Mouse (Mus musculus): ENCODE results near the gene Carhsp1. TPM values are rescaled to one million over a fixed set of nuclear protein-coding genes. Genes with fewer than 3 reads are reported as not detected.

Carhsp1 gene
- 23.1 TPM for polyA plus RNA-seq (2017; shearing (Covaris generic))

DNA sequence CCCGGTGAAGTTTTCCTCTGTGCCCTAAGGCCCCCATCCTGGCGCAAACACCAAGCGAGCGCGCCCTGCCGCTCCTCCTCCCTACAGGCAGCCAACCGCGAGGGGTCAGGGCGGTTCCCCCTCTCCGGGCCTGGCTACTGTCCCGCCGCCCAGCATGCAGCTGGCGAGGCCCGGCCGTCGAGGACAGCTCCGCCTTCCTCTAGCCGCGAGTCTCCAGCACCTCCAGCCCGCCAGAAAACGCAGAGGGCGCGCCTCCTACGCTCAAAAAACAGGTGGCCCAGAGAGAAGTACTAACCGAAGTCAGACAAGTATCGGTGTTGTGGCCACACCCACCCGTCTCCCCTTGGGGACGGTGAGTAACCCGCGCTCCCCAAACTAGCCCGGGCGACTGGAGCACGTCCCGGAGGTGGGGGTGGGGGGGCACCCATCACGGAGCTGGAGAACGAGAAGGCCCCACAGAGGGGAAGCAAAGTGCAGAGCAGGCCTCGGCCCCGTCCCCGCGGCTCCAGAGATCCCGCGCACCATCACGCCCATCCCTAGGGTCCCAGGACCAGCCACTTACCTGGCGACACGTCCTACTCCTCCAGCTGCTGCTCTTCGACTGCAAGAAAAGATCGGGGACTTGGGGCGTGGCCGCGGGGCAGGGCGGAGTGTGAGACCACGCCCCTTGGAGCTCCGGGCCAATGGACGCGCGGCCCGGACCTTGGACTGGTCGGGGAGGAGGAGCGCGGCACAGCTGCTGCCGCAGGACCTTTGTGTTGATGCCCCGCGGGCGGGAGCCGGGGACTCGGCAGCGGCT lies at the start of gene Carhsp1:
TSS of gene Carhsp1 (minus strand) at position 605 of the 799 bp plus-strand sequence.

GRCm38 (mm10) chr16:8680470-8680869 lies 8.5 kb upstream of the Carhsp1 start, which contains the start of gene Gm5767:
Gm5767 (plus strand) TSS chr16:8680770.

DNA sequence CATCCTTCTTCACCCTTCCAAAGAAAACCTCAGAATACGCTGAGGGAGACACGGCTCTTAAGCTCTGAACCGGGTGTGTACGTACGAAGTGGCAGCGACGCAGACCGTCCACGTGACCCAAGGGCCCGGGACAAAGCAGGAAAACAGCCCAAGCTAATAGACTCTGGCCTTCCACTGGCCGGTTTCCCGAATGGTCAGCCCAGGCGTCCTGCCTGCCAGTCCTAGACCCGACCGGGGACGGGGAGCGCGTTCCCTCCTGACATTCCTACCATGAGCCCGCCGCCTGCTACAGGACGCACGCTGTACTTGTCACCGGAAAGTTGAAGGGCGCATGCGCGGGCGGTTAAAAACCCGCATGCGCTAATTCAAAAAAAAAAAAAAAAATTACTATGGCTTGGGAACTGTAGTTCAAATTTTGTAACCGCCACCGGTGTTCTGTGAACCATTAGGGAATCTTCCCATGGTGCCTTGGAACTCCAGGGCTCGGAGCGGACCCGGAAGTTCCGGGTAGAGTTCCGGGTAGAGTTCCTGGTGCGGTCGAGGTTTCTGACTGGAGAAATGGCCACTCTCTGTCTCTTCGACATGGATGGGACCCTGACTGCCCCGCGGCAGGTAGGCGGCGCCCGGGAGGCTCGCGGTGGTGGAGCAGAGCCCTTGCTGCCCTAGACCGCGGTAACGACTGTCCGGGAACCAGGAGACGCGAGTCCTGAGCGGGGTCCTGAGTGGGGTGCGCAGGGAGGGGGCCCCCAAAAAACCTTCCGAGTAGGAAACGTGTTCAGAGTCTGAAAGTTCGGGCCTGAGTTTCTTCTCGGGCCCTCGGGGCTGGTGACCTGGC lies 34.5 kb downstream of the Carhsp1 start, which contains the start of the genes Pmm2 and Tmem186:
TSS of gene Pmm2 (plus strand) at position 458 of the 835 bp plus-strand sequence.
TSS of gene Tmem186 (minus strand) at position 496 of the 835 bp plus-strand sequence.

Other genes with a start within 250 kb of the Carhsp1 start
- not detected for gene Tmem114, start 247.0 kb downstream of the Carhsp1 start, polyA plus RNA-seq (2017; shearing (Covaris generic))
- gene Mettl22, start 201.4 kb downstream of the Carhsp1 start, polyA plus RNA-seq (2017; shearing (Covaris generic)), result 28.1 TPM
- gene Abat, start 158.7 kb downstream of the Carhsp1 start, polyA plus RNA-seq (2017; shearing (Covaris generic)), result 1.5 TPM
- 118 TPM for gene Pmm2, start 34.5 kb downstream of the Carhsp1 start, polyA plus RNA-seq (2017; shearing (Covaris generic))
- 19.9 TPM for gene Tmem186, start 34.4 kb downstream of the Carhsp1 start, polyA plus RNA-seq (2017; shearing (Covaris generic))
- gene Gm5767, start 8.6 kb upstream of the Carhsp1 start, polyA plus RNA-seq (2017; shearing (Covaris generic)), result not detected
- 16.3 TPM for gene Usp7, start 120.2 kb upstream of the Carhsp1 start, polyA plus RNA-seq (2017; shearing (Covaris generic))
- 12.9 TPM for gene 1810013L24Rik, start 157.9 kb upstream of the Carhsp1 start, polyA plus RNA-seq (2017; shearing (Covaris generic))

Measured in inflammation-experienced regulatory T-cells, adult 16 weeks (primary cell).